Mouse (Mus musculus) retina, postnatal 7 days (tissue): ENCODE measurements around the gene Malsu1.

Experiments
- DNase-seq: peaks from one replicate; pipeline ENCODE4 v3.0.0-alpha.2; 2012; ENCODE audit warnings: low read depth, low spot score

Malsu1 gene

GRCm38 (mm10) chr6:49073304-49074116 lies at the start of gene Malsu1:
Gene Malsu1 (plus strand): TSS chr6:49073795.
- peak; percentile 87 for DNase-seq

- no peak for DNase-seq
These were observed 48.3 kb upstream of the Malsu1 start for GRCm38 (mm10) chr6:49025290-49025689.

GRCm38 (mm10) chr6:49026496-49026895 lies 47.1 kb upstream of the Malsu1 start:
- DNase-seq, result no peak

DNA sequence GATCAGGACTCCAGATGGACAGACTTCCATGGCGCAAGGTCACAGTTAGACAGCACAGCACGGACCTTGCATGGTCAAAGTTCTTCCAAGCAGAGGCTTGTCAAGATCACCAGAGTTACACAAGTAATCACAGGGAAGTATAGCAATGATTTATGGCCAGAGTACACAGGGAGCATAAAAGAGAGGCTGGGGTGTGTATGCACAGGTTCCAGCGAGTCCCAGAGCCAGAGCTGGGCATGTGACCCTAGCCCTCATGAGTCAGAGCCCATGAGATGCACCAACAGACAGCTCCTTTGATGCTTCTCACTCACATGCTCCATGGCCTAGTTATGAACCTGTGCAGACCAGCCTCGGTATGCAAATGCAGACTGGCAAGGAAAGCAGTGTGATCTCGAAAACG lies 45.6 kb upstream of the Malsu1 start:
- DNase-seq, result no peak

GRCm38 (mm10) chr6:49028708-49029107 lies 44.9 kb upstream of the Malsu1 start:
- DNase-seq, result no peak

- DNase-seq, result no peak
These were observed 42.4 kb upstream of the Malsu1 start for GRCm38 (mm10) chr6:49031230-49031629.

- no peak for DNase-seq
These were observed 40.8 kb upstream of the Malsu1 start for GRCm38 (mm10) chr6:49032783-49033182.

GRCm38 (mm10) chr6:49036275-49037267 lies 37.0 kb upstream of the Malsu1 start, which contains the start of gene Gpnmb:
Gene Gpnmb (plus strand): TSS chr6:49036546.
- DNase-seq, result no peak

DNA sequence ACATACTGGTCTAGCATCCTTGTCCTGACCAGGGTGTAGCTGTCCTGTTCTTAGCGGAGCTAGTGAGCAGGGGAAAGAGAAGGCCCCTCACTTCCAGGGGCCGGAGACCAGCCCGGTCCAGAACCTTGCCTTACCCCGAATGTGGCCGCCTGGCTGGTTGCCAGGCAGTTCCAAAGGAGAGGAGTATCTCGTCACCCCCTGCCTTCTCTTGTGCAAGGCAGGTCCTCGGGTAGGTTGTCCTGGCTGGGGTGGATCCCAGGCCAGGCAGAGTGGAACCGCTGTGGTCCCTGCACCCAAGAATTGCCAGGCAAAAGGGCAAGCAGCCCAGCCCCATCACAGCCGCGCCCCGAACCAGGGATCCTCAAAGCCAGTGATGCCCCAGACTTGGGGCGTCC lies 36.3 kb upstream of the Malsu1 start:
- DNase-seq, result no peak

GRCm38 (mm10) chr6:49039470-49040180 lies 34.0 kb upstream of the Malsu1 start:
- peak; percentile 21 for DNase-seq

GRCm38 (mm10) chr6:49046502-49046901 lies 27.1 kb upstream of the Malsu1 start:
- DNase-seq, result no peak

GRCm38 (mm10) chr6:49046976-49047375 lies 26.6 kb upstream of the Malsu1 start:
- no peak for DNase-seq

GRCm38 (mm10) chr6:49047848-49048247 lies 25.7 kb upstream of the Malsu1 start:
- no peak for DNase-seq

GRCm38 (mm10) chr6:49048395-49048794 lies 25.2 kb upstream of the Malsu1 start:
- DNase-seq, result no peak

DNA sequence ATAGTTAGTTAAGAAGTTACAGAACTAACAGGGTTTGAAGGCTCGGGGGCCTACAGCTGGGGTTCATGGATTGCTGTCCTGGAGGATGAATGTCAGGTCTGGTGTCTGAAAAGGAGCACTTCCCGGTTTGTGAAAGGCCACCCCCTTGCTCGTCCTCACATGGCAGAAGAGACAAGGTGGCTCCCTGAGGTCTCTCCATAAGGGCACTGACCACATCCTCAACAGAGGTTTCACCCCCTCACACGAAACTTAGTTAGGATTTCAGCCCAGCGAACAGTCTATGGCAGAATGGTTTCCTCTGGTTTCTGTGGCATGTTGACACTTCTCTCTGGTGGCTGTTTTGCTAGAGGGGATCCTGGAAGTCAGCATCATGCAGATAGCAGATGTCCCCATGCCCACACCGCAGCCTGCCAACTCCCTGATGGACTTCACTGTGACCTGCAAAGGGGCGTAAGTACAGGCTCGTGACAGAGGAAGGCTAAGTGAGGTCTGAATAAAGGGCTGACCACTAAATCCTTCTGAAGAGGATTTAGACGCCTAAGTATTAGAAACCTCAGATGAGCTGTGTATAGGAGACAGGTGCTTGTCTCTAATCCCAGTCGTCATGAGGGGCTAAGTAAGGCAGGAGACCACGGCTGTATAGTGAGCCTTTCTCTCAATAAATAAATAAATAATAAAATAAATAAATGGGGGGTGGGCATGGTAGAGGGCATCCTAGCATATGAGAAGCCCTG lies 22.8 kb upstream of the Malsu1 start:
- peak; percentile 36 for DNase-seq

DNA sequence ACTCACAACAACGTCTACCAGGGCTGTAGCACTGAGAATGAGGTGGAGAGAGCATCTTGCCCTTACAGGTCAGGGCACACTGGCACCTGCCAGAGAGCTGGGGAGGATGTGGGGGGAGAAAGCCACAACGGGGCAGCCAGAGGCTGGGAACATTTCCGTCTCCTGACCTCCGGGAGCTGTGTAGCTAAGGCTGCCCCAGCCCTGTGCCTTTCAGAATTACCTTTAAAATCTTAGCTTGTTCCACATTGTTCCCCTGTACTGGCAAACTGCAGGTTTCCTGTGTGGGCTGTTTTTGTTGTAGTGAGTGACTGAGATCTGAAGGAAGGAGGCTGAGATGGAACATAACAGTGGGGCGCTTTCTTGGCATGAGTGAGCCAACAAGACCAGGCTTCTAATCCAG lies 21.4 kb upstream of the Malsu1 start:
- DNase-seq, result no peak

- no peak for DNase-seq
These were observed 18.3 kb upstream of the Malsu1 start for GRCm38 (mm10) chr6:49055256-49055733.

GRCm38 (mm10) chr6:49056009-49056408 lies 17.6 kb upstream of the Malsu1 start:
- no peak for DNase-seq

GRCm38 (mm10) chr6:49057053-49058021 lies 16.3 kb upstream of the Malsu1 start:
- DNase-seq, result peak; percentile 54

- DNase-seq, result no peak
These were observed 5.2 kb upstream of the Malsu1 start for GRCm38 (mm10) chr6:49068361-49068760.
